Mouse (Mus musculus): Measurements from ENCODE around the gene Naaladl1.

DNA sequence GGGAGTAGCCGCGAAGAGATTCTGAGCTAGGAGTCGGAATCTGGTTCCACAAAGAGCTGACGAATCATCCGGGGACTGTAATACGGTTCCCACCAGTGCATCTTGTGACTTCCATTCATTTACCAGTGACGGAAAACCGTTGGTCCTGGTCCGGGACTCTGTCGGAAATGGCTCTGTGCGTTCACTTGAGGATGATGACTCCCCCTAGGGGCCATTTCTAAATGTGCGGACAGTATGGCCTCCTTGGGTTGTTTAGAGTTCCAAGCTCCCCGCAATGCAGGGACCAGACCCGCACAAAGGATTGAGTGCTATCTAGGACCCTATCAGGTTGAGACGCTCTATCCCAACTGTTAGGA lies 35.8 kb downstream of the Naaladl1 start, which contains the start of gene Arl2:
- TF ChIP-seq POLR2A (IDR thresholded peaks at IDR 0.05; ENCODE audit: insufficient read length, low read depth) (no peak), USF1 (IDR thresholded peaks at IDR 0.05; ENCODE audit: low read depth) (no peak), TCF12 (IDR thresholded peaks at IDR 0.05; ENCODE audit: insufficient read depth, poor library complexity, severe bottlenecking) (no peak), MYOD1 (IDR thresholded peaks at IDR 0.05; ENCODE audit: control insufficient read depth in 1 of 3, insufficient read length in 2 of 3, low read depth in 2 of 3) (no peak), POLR2AphosphoS2 (IDR thresholded peaks at IDR 0.05; ENCODE audit: insufficient read length, low read depth) (no peak)
